Mouse (Mus musculus): ENCODE results near the gene Fam53b.
A peak's percentile ranks its signal among the peaks of the same experiment; 100 is the strongest.
"Not testable (repeated sequence)": the region's sequence is repeated elsewhere in the genome, so short reads cannot be mapped to it uniquely, and the experiment has no call there.

Gene Fam53b

GRCm38 (mm10) chr7:132679117-132679516 lies 134.6 kb downstream of the Fam53b start:
- DNase-seq (ENCODE audit: low read depth), result no peak

- DNase-seq (ENCODE audit: low read depth), result peak; percentile 46
These were observed 137.8 kb downstream of the Fam53b start for GRCm38 (mm10) chr7:132675922-132676321.

GRCm38 (mm10) chr7:132673931-132674755 lies 139.5 kb downstream of the Fam53b start:
- DNase-seq (ENCODE audit: low read depth), result no peak

- DNase-seq (ENCODE audit: low read depth), result peak; percentile 24
These were observed 141.2 kb downstream of the Fam53b start for GRCm38 (mm10) chr7:132672481-132672959.

- DNase-seq (ENCODE audit: low read depth), result no peak
These were observed 142.9 kb downstream of the Fam53b start for GRCm38 (mm10) chr7:132670863-132671165.

GRCm38 (mm10) chr7:132669999-132670862 lies 143.5 kb downstream of the Fam53b start:
- no peak for DNase-seq (ENCODE audit: low read depth)

- no peak for DNase-seq (ENCODE audit: low read depth)
These were observed 145.1 kb downstream of the Fam53b start for GRCm38 (mm10) chr7:132668604-132669003.

GRCm38 (mm10) chr7:132666516-132666915 lies 147.2 kb downstream of the Fam53b start:
- no peak for DNase-seq (ENCODE audit: low read depth)

GRCm38 (mm10) chr7:132665664-132666382 lies 147.9 kb downstream of the Fam53b start:
- DNase-seq (ENCODE audit: low read depth), result no peak

- no peak for DNase-seq (ENCODE audit: low read depth)
These were observed 148.9 kb downstream of the Fam53b start for GRCm38 (mm10) chr7:132664815-132665214.

- DNase-seq (ENCODE audit: low read depth), result not testable (repeated sequence)
These were observed 150.9 kb downstream of the Fam53b start for GRCm38 (mm10) chr7:132662831-132663230.

All from 416B (cell line).